Mouse (Mus musculus): ENCODE measurements around the gene Apba1.
A peak's percentile ranks its signal among the peaks of the same experiment; 100 is the strongest.

Apba1 gene

DNA sequence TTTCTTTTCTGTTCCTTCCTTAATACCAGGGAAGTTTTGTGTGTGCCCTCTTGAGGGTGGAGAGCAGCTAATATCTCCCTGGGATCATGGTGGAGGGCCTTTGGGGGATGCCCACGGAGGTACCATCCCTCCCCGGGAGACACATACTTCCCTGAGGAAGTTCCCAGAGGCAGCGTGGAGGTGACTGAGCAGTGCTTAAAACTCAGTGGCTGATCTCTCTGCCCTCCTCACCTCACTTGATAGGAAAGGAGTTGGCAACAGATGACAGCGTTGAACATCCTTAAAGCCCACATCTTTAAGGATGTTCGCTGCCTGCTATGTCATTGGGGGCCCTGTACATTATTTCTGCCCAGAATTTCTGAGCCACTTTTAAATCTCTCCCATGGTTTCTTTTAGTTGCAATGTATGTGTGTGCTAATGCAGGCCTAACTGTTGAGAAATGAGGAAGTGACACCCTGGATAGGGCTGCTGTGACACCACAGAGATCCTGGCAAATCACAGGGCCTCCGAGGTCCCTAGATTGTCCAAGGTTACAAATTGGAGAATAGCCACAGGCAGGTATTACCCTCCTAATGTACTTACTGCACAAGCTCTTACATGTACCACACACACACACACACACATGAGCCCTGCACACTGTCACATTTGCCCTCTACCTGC, 187.5 kb downstream of the Apba1 start:
- no peak for DNase-seq

- no peak for DNase-seq
Observed at GRCm38 (mm10) chr19:23946751-23947150, 188.1 kb downstream of the Apba1 start.

- DNase-seq = no peak
Observed at GRCm38 (mm10) chr19:23947871-23948270, 189.2 kb downstream of the Apba1 start.

DNA sequence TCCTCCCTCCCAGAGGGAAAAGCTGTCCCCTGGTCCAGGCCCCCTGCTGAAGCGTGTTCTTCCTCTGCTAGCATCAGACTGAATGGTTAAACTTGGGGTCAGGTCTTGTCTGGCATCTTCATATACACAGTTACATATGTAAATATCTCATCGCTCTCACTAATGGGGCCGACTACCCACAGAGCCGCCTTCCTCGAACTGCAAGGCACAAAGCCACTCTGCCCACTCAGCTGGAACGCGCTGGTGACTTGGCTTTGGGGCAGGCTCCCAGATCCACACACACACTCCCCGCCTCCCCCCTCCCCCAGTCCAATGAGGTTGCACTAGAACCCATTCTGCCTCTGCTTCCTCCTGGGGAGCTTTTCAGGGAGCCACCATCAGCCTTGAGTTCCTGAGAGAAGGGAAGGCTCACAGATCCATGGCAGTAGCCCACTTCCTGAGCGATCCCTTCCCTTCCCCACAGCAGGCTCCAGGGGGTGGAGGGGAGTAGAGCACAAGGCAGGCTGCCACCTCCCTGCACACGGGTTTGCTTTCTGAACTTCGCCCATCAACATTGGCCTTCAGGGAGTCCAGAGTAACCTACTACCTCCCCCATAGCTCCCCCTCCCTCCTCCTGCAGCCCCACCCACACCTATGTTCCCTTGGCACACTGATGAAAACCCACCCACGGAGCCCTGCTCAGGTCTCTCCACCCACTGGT, 189.8 kb downstream of the Apba1 start:
- no peak for DNase-seq

- DNase-seq = no peak
Observed at GRCm38 (mm10) chr19:23955461-23955860, 196.8 kb downstream of the Apba1 start.

DNA sequence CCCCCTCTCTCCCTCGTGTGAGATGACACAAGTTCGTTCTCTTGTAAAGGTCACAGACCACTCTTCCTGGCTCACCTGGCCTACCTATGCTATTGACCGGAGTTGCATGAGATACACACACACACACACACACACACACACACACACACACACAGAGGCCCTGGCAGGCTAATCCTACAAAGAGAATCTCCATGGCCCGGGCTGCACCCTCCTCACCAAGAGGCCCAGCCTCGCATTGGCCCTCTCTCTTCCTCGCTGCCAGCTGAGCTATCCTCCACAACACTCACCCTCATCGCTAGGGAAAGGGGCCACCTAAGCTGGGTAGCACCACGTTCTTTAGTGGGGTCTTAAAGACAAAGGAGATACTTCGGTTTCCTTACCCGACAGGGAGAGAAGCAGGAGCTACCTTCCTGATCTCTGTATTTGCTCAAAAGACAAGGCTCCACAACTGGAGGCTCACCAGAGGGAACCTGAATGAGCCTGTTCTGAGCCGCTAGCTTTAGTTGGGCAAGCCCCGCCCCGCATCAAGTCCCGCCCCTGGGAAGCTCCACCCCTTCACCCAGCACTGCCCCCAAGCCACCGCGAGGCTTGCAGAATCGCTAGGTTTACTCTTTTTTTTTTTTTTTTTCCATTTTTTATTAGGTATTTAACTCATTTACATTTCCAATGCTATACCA, 197.8 kb downstream of the Apba1 start:
- peak in 1 of 2 experiments; percentile 42 for DNase-seq

DNA sequence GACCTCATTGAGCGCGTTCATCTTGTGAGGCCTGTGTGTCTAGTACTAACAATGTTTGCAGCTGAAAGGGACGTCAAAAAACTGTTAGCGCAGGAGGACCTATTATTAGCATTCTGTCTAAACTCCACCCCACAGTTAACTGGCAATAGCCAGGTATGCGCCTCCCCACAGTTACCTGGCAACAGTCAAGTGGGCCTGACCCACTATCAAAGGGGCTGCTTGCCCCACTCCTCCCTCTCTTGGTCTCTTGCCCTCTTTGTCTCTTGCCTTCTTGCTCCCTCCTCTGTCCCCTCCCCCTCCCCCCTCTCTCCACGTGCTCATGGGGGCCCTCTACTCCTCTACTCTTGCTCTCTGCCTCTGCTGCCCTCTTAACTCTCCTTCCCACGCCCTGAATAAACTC, 198.9 kb downstream of the Apba1 start:
- peak in 1 of 2 experiments; percentile 44 for DNase-seq

DNA sequence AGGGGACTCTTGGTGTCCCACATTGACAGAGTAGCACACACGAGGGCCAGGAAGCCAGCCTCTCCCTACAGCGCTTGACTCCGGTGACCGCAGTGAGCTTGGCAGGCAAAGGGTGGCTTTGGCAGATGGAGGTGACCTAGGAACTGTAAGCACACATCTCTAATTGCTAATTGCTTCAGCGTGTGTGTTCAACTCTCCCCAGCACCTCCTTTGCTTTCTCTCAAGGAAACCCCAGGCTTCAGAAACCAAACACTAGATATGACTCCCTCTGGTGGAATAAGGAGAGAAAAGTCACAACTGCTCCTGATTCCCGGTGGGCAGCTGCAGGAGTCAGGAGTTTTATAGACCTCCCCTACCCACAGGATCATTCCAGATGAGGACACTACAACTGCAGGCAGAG, 200.2 kb downstream of the Apba1 start:
- DNase-seq = no peak

DNA sequence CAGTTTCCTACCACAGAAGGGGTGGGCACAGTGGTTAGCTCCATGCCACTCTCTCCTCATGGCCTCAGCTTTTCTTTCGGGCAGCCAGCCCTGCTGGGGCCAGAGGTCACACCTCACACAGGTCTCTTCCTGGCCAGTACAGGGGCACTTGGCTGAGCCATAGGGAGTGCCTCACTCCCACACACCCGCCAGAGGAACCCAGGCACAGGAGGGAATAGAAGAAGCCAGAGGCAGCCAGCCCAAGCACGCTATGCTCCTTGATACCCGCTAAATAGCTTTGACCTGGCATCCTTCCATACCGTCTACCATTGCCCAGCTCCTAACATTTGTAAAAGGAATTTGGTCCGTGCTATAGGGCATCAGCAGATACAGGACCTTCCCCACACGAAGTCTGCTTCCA, 201.2 kb downstream of the Apba1 start:
- no peak for DNase-seq

DNA sequence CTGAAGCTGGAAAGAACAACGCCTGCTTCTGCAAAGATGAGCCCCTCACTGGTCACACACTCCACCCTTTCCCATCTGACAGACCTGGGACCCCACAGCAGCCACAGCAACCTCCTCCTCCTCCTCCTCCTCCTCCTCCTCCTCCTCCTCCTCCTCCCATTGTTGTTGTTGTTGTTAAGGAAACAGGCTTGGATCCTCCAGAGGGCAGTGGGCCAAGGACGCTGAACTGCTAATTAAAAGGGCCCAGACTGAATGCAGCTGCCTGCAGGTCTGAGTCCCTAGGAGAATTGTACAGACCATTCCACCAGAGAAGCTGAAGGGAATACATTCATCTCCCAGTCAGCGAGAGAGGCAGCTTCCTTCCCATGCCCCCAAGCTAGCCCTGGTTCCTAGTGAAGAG, 201.6 kb downstream of the Apba1 start:
- DNase-seq = peak; percentile 42 to 73

DNA sequence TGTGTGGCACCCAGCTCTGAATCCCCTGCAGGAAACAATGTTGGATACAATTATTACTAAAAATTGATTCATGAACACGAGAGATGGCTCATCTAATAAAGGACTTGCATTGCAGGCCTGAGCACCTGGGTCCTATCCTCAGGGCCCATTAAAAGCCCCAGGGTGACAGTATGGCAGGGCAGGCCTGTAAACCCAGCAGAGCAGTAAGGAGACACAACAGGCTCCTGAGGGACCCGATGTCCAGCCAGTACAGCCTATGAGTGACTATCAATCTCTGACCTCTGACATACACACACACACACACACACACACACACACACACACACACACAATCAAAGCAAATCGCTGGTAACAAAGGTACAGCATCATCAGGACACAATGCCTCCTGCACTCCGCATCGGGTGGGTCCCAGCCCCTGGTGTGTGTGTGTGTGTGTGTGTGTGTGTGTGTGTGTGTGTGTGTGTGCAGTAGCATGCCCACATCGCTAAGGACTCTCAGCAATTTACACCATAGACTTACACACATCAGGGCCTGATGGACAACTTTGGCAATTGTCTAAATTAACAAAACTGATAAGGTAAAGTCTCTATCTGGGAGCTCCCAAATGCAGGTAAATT, 202.3 kb downstream of the Apba1 start:
- DNase-seq = no peak

DNA sequence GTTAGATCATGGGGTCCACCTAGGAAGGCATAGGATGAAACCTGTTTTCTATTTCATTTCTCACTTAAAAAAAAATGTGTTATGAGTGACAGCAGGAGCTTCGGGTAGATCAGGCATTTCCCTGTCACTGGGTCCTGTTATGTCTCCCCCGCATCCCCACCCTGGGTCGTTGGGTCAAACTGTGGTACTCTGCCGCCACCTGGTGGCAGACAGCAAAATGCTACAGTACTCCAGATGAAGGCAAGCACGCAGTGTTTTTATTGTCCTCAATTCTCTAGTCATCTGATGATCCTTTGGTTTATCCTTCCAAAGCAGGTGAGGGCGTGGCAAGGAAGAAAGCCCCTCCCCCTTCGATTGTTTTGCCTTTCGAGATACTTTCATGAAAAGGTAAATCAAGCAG, 202.8 kb downstream of the Apba1 start:
- DNase-seq = peak; percentile 76 to 80

DNA sequence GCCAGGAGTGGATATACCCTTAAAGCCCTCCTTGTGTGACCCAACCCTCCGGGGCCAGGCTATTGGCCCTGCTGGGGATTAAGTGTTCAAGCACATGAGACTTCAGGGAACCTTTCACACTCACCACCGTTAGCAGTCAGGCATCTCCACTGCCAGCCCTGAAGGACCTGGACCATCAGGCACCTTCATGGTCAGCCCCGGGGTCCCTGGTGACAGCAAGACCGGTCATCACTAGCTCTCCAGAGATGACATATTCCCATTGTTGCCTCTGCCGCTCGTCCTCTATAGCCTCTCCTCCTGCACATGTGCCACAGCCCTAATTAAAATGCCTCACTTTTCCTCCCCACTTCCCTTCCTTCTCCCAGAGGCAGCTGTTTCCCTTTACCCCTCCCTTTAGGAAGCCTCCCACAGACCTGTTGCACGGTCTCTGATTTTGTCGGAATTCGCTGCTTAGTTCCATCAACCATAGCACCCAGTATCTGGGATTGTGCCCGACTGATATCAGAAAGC, 205.8 kb downstream of the Apba1 start:
- no peak for DNase-seq

DNA sequence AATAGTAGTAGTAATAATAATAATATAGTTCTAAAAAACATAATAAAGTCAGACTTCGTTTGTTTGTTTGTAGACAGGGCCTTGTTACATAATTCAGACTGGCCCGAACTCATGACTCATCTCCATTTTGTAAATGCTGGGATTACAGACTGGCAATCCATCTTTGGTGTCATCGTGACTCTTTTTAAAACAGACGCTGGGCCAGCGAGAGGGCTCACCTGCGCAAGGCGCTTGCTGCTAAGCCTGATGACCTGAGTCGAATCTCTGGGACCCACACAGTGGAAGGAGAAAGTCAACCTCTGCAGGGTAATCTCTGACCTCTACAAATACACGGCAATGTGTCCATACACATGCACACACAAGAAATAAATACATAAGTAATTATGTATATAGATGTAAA, 207.7 kb downstream of the Apba1 start:
- DNase-seq = no peak

DNA sequence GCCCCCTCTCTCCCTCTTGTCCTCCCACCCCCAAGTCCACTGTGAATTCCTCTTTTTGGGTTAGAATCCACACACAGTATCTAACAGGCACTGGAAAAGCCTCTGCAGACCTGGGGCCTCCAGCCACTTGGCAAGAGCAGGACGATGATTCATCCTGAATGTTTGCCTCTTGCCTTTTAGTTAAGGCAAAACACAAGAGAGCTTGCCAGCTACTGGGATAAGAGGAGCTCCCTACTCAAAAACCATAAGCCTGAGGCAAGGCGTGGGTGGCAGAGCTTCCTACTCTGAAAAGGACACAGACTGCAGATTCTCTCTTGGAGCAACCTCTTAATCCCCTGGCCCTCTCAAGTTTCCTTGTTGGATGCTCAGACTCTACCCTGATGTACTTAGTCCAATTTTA, 208.5 kb downstream of the Apba1 start:
- DNase-seq = peak; percentile 51 to 74

DNA sequence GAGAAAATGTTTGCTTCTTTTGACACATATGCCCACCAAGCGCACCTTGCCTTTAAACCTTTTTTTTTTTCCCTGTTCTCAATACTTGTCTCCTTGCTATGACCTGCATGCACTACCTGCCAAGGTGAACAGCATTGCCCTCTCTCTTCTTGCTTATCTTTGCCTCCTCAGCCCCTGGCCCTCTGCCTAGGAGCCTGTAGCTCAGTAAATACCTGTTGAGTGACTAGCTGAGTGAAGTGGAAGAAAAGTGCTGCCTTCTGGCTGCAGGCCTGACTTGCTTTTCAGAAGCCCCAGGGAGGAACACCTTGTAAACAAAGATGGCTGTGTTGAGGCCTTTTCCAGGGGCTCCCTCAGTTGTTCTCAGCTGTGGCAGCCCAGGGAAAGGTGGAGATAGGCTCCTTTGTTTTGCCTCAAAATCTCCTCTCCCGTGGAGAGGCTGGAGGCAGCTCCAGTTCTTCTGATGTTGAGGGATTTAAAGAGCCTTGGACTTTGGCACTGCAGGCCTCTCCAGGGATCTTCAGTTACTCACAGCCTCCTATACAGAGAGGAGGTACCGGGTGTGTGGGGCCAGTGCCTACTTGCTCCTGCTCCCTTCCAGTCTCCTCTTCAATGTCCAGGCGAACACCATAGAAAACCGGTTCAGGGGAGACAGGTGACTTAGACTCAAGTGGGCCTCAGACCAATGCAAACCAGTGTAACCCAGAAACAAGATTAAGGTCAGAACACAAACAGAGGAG, 209.6 kb downstream of the Apba1 start:
- DNase-seq = peak; percentile 72 to 86

GRCm38 (mm10) chr19:23968862-23969225, 210.2 kb downstream of the Apba1 start:
- no peak for DNase-seq

- DNase-seq = no peak
Observed at GRCm38 (mm10) chr19:23970374-23970773, 211.7 kb downstream of the Apba1 start.

GRCm38 (mm10) chr19:23971391-23971790, 212.7 kb downstream of the Apba1 start:
- DNase-seq = no peak

GRCm38 (mm10) chr19:23972881-23973649, 214.4 kb downstream of the Apba1 start:
- DNase-seq = peak; percentile 58 to 85

DNA sequence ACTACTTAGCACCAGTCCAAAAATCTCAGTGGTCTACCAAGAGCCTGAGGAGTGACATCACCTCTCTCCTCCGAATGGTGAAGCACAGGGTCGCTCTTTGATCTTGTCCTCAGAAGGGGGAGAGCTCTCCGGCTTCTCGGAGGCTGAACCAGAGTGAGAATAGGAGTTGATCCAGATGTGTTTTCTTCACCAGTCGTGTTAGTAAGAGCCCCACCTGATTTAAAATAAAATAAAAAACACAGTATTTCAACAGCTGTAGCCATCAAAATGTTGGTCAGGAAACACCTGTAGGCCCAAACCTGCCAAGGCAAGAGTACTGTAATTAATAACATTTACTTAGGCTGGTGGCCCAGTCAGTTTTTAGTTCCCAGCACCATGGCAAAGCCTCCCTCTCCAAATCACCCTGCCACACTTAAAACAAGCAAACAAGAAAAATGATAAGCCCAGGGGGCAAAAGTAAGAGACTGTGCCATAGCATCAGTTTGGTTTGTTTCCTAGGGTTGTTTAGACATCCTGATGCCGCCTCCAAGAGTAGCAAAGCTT, 219.3 kb downstream of the Apba1 start:
- no peak for DNase-seq

- no peak for DNase-seq
Observed at GRCm38 (mm10) chr19:23980598-23980997, 221.9 kb downstream of the Apba1 start.

All from lung, postnatal 4 days (tissue).